Mouse (Mus musculus) cerebellum, adult 2 months (tissue): ENCODE measurements around the gene Gtpbp10.

ENCODE experiments used
- CTCF ChIP-seq: fragments of 200-500 bp; IDR thresholded peaks from 2 replicates; pipeline ENCODE4 v1.5.1; 2011; ENCODE audit warnings: low read depth, mild to moderate bottlenecking, control low read depth, low read length, moderate library complexity, borderline replicate concordance; ENCODE audit not compliant: insufficient read depth
- POLR2A ChIP-seq: fragments of 200-500 bp; IDR thresholded peaks from 2 replicates; pipeline ENCODE4 v1.6.1; 2011; ENCODE audit warnings: low read length, control low read depth, borderline replicate concordance; ENCODE audit not compliant: insufficient read depth

- no peak for TF ChIP-seq CTCF
- TF ChIP-seq POLR2A = no peak
Measured at GRCm38 (mm10) chr5:5587686-5588085, 28.3 kb upstream of the Gtpbp10 start.
